Mouse (Mus musculus): ENCODE measurements around the gene Ppm1h. TPM values are rescaled to one million over a fixed set of nuclear protein-coding genes. Genes with fewer than 3 reads are reported as not detected.
A peak's percentile ranks its signal among the peaks of the same experiment; 100 is the strongest.

Ppm1h gene
- total RNA-seq, 2 experiments from 2014 or later = 88.0 to 98.7 TPM

- peak; percentile 70 to 85 for DNase-seq (ENCODE audit: low spot score in 2 of 2)
- intact Hi-C loops (cut with DNase I) = loop anchor here (5.0 kb wide), 2 partner anchors 112 to 242 kb away; no protein-coding TSS in a partner anchor
Observed at GRCm38 (mm10) chr10:122794187-122794850, 115.8 kb downstream of the Ppm1h start.

- no peak for DNase-seq (ENCODE audit: low spot score in 2 of 2)
- intact Hi-C loops (cut with DNase I) = no loop called here
Observed at GRCm38 (mm10) chr10:122797955-122798354, 119.4 kb downstream of the Ppm1h start.

GRCm38 (mm10) chr10:122800003-122800731 lies 121.6 kb downstream of the Ppm1h start:
- no peak for DNase-seq (ENCODE audit: low spot score in 2 of 2)
- intact Hi-C loops (cut with DNase I) = no loop called here

- intact Hi-C loops (cut with DNase I) = no loop called here
- DNase-seq (ENCODE audit: low spot score in 2 of 2) = no peak
Observed at GRCm38 (mm10) chr10:122800732-122801110, 122.2 kb downstream of the Ppm1h start.

- DNase-seq (ENCODE audit: low spot score in 2 of 2) = no peak
- intact Hi-C loops (cut with DNase I) = no loop called here
Observed at GRCm38 (mm10) chr10:122802218-122802617, 123.7 kb downstream of the Ppm1h start.

- intact Hi-C loops (cut with DNase I) = no loop called here
- DNase-seq (ENCODE audit: low spot score in 2 of 2) = no peak
Observed at GRCm38 (mm10) chr10:122802901-122803300, 124.3 kb downstream of the Ppm1h start.

GRCm38 (mm10) chr10:122803906-122804305 lies 125.3 kb downstream of the Ppm1h start:
- intact Hi-C loops (cut with DNase I) = loop anchor here (2.0 kb wide), 1 partner anchor 201 kb away; no protein-coding TSS in a partner anchor
- peak; percentile 71 to 83 for DNase-seq (ENCODE audit: low spot score in 2 of 2)

- intact Hi-C loops (cut with DNase I) = loop anchor here (2.0 to 5.0 kb wide), 3 partner anchors 107 to 286 kb away; no protein-coding TSS in a partner anchor
- DNase-seq (ENCODE audit: low spot score in 2 of 2) = no peak
Observed at GRCm38 (mm10) chr10:122805866-122806265, 127.3 kb downstream of the Ppm1h start.

GRCm38 (mm10) chr10:122807127-122808105 lies 128.9 kb downstream of the Ppm1h start:
- intact Hi-C loops (cut with DNase I) = loop anchor here (1.0 to 5.0 kb wide), 3 partner anchors 105 to 285 kb away; no protein-coding TSS in a partner anchor
- DNase-seq (ENCODE audit: low spot score in 2 of 2) = peak; percentile 82 to 84

GRCm38 (mm10) chr10:122808186-122808585 lies 129.6 kb downstream of the Ppm1h start:
- intact Hi-C loops (cut with DNase I) = loop anchor here (5.0 kb wide), 1 partner anchor 284 kb away; no protein-coding TSS in a partner anchor
- DNase-seq (ENCODE audit: low spot score in 2 of 2) = peak in 1 of 2 experiments; percentile 51

GRCm38 (mm10) chr10:122809851-122810250 lies 131.3 kb downstream of the Ppm1h start:
- intact Hi-C loops (cut with DNase I) = loop anchor here (5.0 kb wide), 1 partner anchor 282 kb away; no protein-coding TSS in a partner anchor
- no peak for DNase-seq (ENCODE audit: low spot score in 2 of 2)

GRCm38 (mm10) chr10:122815094-122815493 lies 136.5 kb downstream of the Ppm1h start:
- peak in 1 of 2 experiments; percentile 50 for DNase-seq (ENCODE audit: low spot score in 2 of 2)
- intact Hi-C loops (cut with DNase I) = no loop called here

- DNase-seq (ENCODE audit: low spot score in 2 of 2) = no peak
- intact Hi-C loops (cut with DNase I) = no loop called here
Observed at GRCm38 (mm10) chr10:122817741-122818140, 139.2 kb downstream of the Ppm1h start.

GRCm38 (mm10) chr10:122819808-122820207 lies 141.2 kb downstream of the Ppm1h start:
- no peak for DNase-seq (ENCODE audit: low spot score in 2 of 2)
- intact Hi-C loops (cut with DNase I) = no loop called here

- DNase-seq (ENCODE audit: low spot score in 2 of 2) = no peak
- intact Hi-C loops (cut with DNase I) = no loop called here
Observed at GRCm38 (mm10) chr10:122821549-122821948, 143.0 kb downstream of the Ppm1h start.

GRCm38 (mm10) chr10:122823642-122824041 lies 145.1 kb downstream of the Ppm1h start:
- intact Hi-C loops (cut with DNase I) = no loop called here

GRCm38 (mm10) chr10:122826696-122827331 lies 148.3 kb downstream of the Ppm1h start:
- no peak for DNase-seq (ENCODE audit: low spot score in 2 of 2)
- intact Hi-C loops (cut with DNase I) = no loop called here

More at GRCm38 (mm10) chr10:122823642-122824041, 145.1 kb downstream of the Ppm1h start:
- no peak for DNase-seq (ENCODE audit: low spot score in 2 of 2)

GRCm38 (mm10) chr10:122827719-122828414 lies 149.3 kb downstream of the Ppm1h start:
- intact Hi-C loops (cut with DNase I) = no loop called here
- no peak for DNase-seq (ENCODE audit: low spot score in 2 of 2)
